Comparison of ENCODE assay signal across 17 mouse cellular contexts in genomic region chr4:40385284-40385683, GRCm38 (mm10).
DNase-seq lines count a peak whose midpoint lies in the region; ATAC-seq lines count a peak whose summit lies in the region.
"Had no signal": no experiment of that assay in that cellular context is flagged by ENCODE, and none has a peak within 500 bp of the region (broad histone marks: within the 10 kb centered on the region; RNA-seq: fewer than 3 reads in every experiment).

No protein-coding gene starts in this region.

- H3K27me3 ChIP-seq in forebrain, embryonic 14.5 days (replicated peaks; ENCODE audit: control insufficient read depth, insufficient read depth, low read length) = no peaks in the 10 kb centered on the region
- H3K27me3 ChIP-seq in forebrain, embryonic 16.5 days (replicated peaks; ENCODE audit: control insufficient read depth, insufficient read depth, low read length) = no peaks in the 10 kb centered on the region
- H3K27me3 ChIP-seq: heart, embryonic 12.5 days; midbrain, embryonic 15.5 days; neural tube, embryonic 13.5 days had no signal

- H3K4me1 ChIP-seq in forebrain, embryonic 14.5 days (ENCODE audit: control insufficient read depth, insufficient read depth, low read length) = no peaks in the 10 kb centered on the region
- H3K4me1 ChIP-seq in forebrain, embryonic 16.5 days (replicated peaks; ENCODE audit: control insufficient read depth, insufficient read depth, low read length) = no peaks in the 10 kb centered on the region
- H3K4me1 ChIP-seq: embryonic facial prominence, embryonic 10.5 days; heart, embryonic 12.5 days; intestine, embryonic 15.5 days; midbrain, embryonic 15.5 days; neural tube, embryonic 13.5 days had no signal

- no peak for ATAC-seq in forebrain, embryonic 14.5 days
- ATAC-seq in forebrain, embryonic 16.5 days = no peak
- ATAC-seq in CD4-positive, CD25-positive, alpha-beta regulatory T cell, adult 4 months = no peak
- ATAC-seq: intestine, embryonic 15.5 days; midbrain, embryonic 15.5 days had no signal

- intact Hi-C loops in left cerebral cortex, postnatal 10 days (cut with DNase I) = no loop called here

- 51% methylated on average over 9 of the region's 9 CpGs for WGBS in forebrain, embryonic 14.5 days
- WGBS in forebrain, embryonic 16.5 days = 50% methylated on average over 9 of the region's 9 CpGs

- H3K9me3 ChIP-seq in forebrain, embryonic 14.5 days (replicated peaks; ENCODE audit: control insufficient read depth, low read length) = no peaks in the 10 kb centered on the region
- no peaks in the 10 kb centered on the region for H3K9me3 ChIP-seq in forebrain, embryonic 16.5 days (ENCODE audit: control insufficient read depth, low read length)
- H3K9me3 ChIP-seq: embryonic facial prominence, embryonic 10.5 days; heart, embryonic 12.5 days; intestine, embryonic 15.5 days; midbrain, embryonic 15.5 days; neural tube, embryonic 13.5 days had no signal

- DNase-seq in forebrain, embryonic 14.5 days (ENCODE audit: low spot score) = peak; percentile 6
- peak; percentile 16 to 19 for DNase-seq in right cerebral cortex, adult 2 months (ENCODE audit: low spot score in 2 of 2)
- DNase-seq in right cerebral cortex, postnatal 25 days = no peak
- peak; percentile 4 to 18 for DNase-seq in left cerebral cortex, postnatal 10 days (ENCODE audit: extremely low spot score in 1 of 2, low spot score in 2 of 2)
- DNase-seq in thymus, postnatal 10 days (ENCODE audit: low spot score in 2 of 2) = no peak
- DNase-seq in kidney, postnatal 14 days = no peak
- DNase-seq: cerebellum, postnatal 25 days; lung, embryonic 14.5 days; thymus, adult 18-20 months had no signal

- H3K4me3 ChIP-seq in forebrain, embryonic 14.5 days (ENCODE audit: low read depth, low read length) = no peak overlapping the region
- H3K4me3 ChIP-seq in forebrain, embryonic 16.5 days (replicated peaks; ENCODE audit: low read length) = no peak overlapping the region
- H3K4me3 ChIP-seq: embryonic facial prominence, embryonic 10.5 days; heart, embryonic 12.5 days; intestine, embryonic 15.5 days; midbrain, embryonic 15.5 days; neural tube, embryonic 13.5 days had no signal

- no peaks in the 10 kb centered on the region for H3K36me3 ChIP-seq in forebrain, embryonic 14.5 days (ENCODE audit: control insufficient read depth, insufficient read depth, low read length)
- H3K36me3 ChIP-seq in forebrain, embryonic 16.5 days (ENCODE audit: control insufficient read depth, insufficient read depth) = no peaks in the 10 kb centered on the region
- H3K36me3 ChIP-seq: embryonic facial prominence, embryonic 10.5 days; heart, embryonic 12.5 days; intestine, embryonic 15.5 days; midbrain, embryonic 15.5 days; neural tube, embryonic 13.5 days had no signal

- H3K27ac ChIP-seq in forebrain, embryonic 14.5 days (ENCODE audit: low read depth, low read length) = no peak overlapping the region
- no peak overlapping the region for H3K27ac ChIP-seq in forebrain, embryonic 16.5 days (ENCODE audit: low read length)
- H3K27ac ChIP-seq: embryonic facial prominence, embryonic 10.5 days; intestine, embryonic 15.5 days; kidney, postnatal 0 days; midbrain, embryonic 15.5 days; neural tube, embryonic 13.5 days had no signal

- H3K9ac ChIP-seq in forebrain, embryonic 14.5 days (ENCODE audit: low read length) = no peak overlapping the region
- no peak overlapping the region for H3K9ac ChIP-seq in forebrain, embryonic 16.5 days (replicated peaks; ENCODE audit: low read depth, low read length)
- H3K9ac ChIP-seq: heart, embryonic 12.5 days; intestine, embryonic 15.5 days; lung, embryonic 14.5 days; midbrain, embryonic 15.5 days; neural tube, embryonic 13.5 days had no signal

- H3K4me2 ChIP-seq in forebrain, embryonic 14.5 days (ENCODE audit: low read length) = no peak overlapping the region
- no peak overlapping the region for H3K4me2 ChIP-seq in forebrain, embryonic 16.5 days (ENCODE audit: low read length)
- H3K4me2 ChIP-seq: heart, embryonic 12.5 days; intestine, embryonic 15.5 days; lung, embryonic 14.5 days; midbrain, embryonic 15.5 days; neural tube, embryonic 13.5 days had no signal

Comparison
In these comparisons a context has a peak if more than half of its experiments do, and no peak if none do; other contexts are left out.
1. DNase-seq: peak in forebrain, embryonic 14.5 days (single experiment), right cerebral cortex, adult 2 months (2 of 2) and left cerebral cortex, postnatal 10 days (2 of 2); none in right cerebral cortex, postnatal 25 days (single experiment), thymus, postnatal 10 days (0 of 2) and kidney, postnatal 14 days (single experiment).